ENCODE assay signal across 31 mouse cellular contexts in the genomic region with DNA sequence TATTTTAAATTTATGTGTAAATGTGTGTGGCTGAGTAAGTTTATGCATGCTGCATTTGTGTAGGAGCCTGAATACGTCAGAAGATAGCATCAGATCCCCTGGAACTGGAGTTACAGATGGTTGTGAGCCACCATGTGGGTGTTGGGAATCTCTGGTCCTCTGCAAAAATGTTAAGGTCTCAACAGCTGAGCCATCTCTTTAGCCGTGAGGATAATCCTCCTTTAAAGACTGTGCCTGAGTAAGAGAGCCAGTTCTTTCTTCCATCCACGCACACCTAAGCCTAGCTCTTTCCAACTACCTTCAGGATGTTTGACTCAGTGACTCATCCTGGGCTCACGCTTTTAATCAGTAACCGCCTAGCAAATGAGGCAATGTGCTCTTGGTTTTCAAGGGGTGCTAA. TPM values are rescaled to one million over a fixed set of nuclear protein-coding genes. Genes with fewer than 3 reads are reported as not detected.
DNase-seq lines count a peak whose midpoint lies in the region; ATAC-seq lines count a peak whose summit lies in the region.
"Had no signal": no experiment of that assay in that cellular context is flagged by ENCODE, and none has a peak within 500 bp of the region (broad histone marks: within the 10 kb centered on the region; RNA-seq: fewer than 3 reads in every experiment).

No protein-coding gene starts in this region.

- H3K4me1 ChIP-seq in forebrain, embryonic 14.5 days (ENCODE audit: control insufficient read depth, insufficient read depth, low read length), result no peaks in the 10 kb centered on the region
- H3K4me1 ChIP-seq: embryonic facial prominence, embryonic 13.5 days; forebrain, embryonic 12.5 days; liver, embryonic 13.5 days; midbrain, embryonic 10.5 days had no signal

- 89% methylated on average over 5 of the region's 5 CpGs for WGBS in forebrain, embryonic 14.5 days

- H3K27me3 ChIP-seq in forebrain, embryonic 14.5 days (replicated peaks; ENCODE audit: control insufficient read depth, insufficient read depth, low read length), result no peaks in the 10 kb centered on the region
- H3K27me3 ChIP-seq: embryonic facial prominence, embryonic 13.5 days; forebrain, embryonic 12.5 days; heart, embryonic 13.5 days; liver, embryonic 13.5 days had no signal

- no peak for ATAC-seq in forebrain, embryonic 14.5 days
- ATAC-seq in megakaryocyte-erythroid progenitor cell, adult 5-6 weeks (replicated peaks; ENCODE audit: low FRiP score, low TSS enrichment, poor library complexity, severe bottlenecking), result no peak
- ATAC-seq: activated CD4-positive, CD25-positive, alpha-beta regulatory T cell, adult 4 months; hindbrain, postnatal 0 days; intestine, embryonic 16.5 days had no signal

- DNase-seq in layer of hippocampus, adult 8-10 months (ENCODE audit: low spot score in 2 of 2), result peak; percentile 10 to 23
- DNase-seq in layer of hippocampus, postnatal 10 days (ENCODE audit: low spot score in 2 of 2), result no peak
- DNase-seq in lung, postnatal 36 days, result peak; percentile 20
- DNase-seq in lung, postnatal 10 days, result no peak
- DNase-seq in brain, adult 2 months (ENCODE audit: low read depth, low spot score), result peak; percentile 64
- DNase-seq in left cerebral cortex, postnatal 36 days (ENCODE audit: low spot score in 2 of 2), result peak; percentile 25 to 54
- DNase-seq in forebrain, embryonic 14.5 days (ENCODE audit: low spot score), result no peak
- DNase-seq: adrenal gland, adult 8-10 months; cerebellum, adult 8-10 months; cerebellum, postnatal 36 days; embryo, embryonic 11 days; gastrocnemius, postnatal 25 days; heart, adult 2 months; heart, postnatal 14 days; kidney, adult 9 months; kidney, postnatal 25 days; liver, embryonic 13.5 days; lung, adult 2 months; thymus, adult 2 months; thymus, postnatal 4 days had no signal

- H3K4me2 ChIP-seq in forebrain, embryonic 14.5 days (ENCODE audit: low read length), result no peak overlapping the region
- H3K4me2 ChIP-seq: embryonic facial prominence, embryonic 13.5 days; forebrain, embryonic 12.5 days; heart, embryonic 13.5 days; liver, embryonic 13.5 days had no signal

- H3K27ac ChIP-seq in forebrain, embryonic 14.5 days (ENCODE audit: low read depth, low read length), result no peak overlapping the region
- H3K27ac ChIP-seq: embryonic facial prominence, embryonic 13.5 days; forebrain, embryonic 12.5 days; heart, adult 2 months; heart, embryonic 13.5 days; hindbrain, postnatal 0 days; liver, embryonic 13.5 days; macrophage; midbrain, embryonic 10.5 days had no signal

- no peak overlapping the region for H3K9ac ChIP-seq in forebrain, embryonic 14.5 days (ENCODE audit: low read length)
- H3K9ac ChIP-seq: embryonic facial prominence, embryonic 13.5 days; forebrain, embryonic 12.5 days; heart, embryonic 13.5 days; liver, embryonic 13.5 days had no signal

- H3K36me3 ChIP-seq in forebrain, embryonic 14.5 days (ENCODE audit: control insufficient read depth, insufficient read depth, low read length), result no peaks in the 10 kb centered on the region
- H3K36me3 ChIP-seq: forebrain, embryonic 12.5 days; G1E had no signal

- H3K4me3 ChIP-seq in forebrain, embryonic 14.5 days (ENCODE audit: low read depth, low read length), result no peak overlapping the region
- H3K4me3 ChIP-seq: embryonic facial prominence, embryonic 13.5 days; erythroblast, embryonic 14.5 days; forebrain, embryonic 12.5 days; heart, adult 2 months; heart, embryonic 13.5 days; liver, embryonic 13.5 days; midbrain, embryonic 10.5 days had no signal

- intact Hi-C loops in left cerebral cortex, postnatal 36 days (cut with DNase I), result no loop called here

- H3K9me3 ChIP-seq in forebrain, embryonic 14.5 days (replicated peaks; ENCODE audit: control insufficient read depth, low read length), result no peaks in the 10 kb centered on the region
- H3K9me3 ChIP-seq: embryonic facial prominence, embryonic 13.5 days; forebrain, embryonic 12.5 days; G1E; liver, embryonic 13.5 days; midbrain, embryonic 10.5 days had no signal

RNA-seq across cellular contexts. Expression of a gene that starts 35.6 kb away (rescaled TPM):
- 1 to 10 TPM; 1.5 to 5.8 (median 4.7) TPM for total RNA-seq in layer of hippocampus, adult 8-10 months (2022)
- total RNA-seq in layer of hippocampus, postnatal 10 days (2021), result 1 to 10 TPM; 4.9 to 5.3 TPM
- 1 to 10 TPM; 2.5 to 2.6 TPM for total RNA-seq in left cerebral cortex, postnatal 36 days (2021)
- polyA plus RNA-seq in forebrain, embryonic 14.5 days (2014; fragmentation: Nextera tagmentation; extraction: Ambion mirVana), result 3.8 and 4.7 TPM in 2 replicates
- 25.6 and 37.4 TPM in 2 replicates for total RNA-seq in megakaryocyte-erythroid progenitor cell, adult 5-6 weeks (2014; fragmentation: Nextera tagmentation)
- total RNA-seq in megakaryocyte-erythroid progenitor cell, adult 5-6 weeks (2017), result 57.4 and 69.1 TPM in 2 replicates

Comparison
In these comparisons a context has a peak if more than half of its experiments do, and no peak if none do; other contexts are left out.
1. DNase-seq: peak in layer of hippocampus, adult 8-10 months (2 of 2), lung, postnatal 36 days (single experiment), brain, adult 2 months (single experiment) and left cerebral cortex, postnatal 36 days (2 of 2); none in layer of hippocampus, postnatal 10 days (0 of 2), lung, postnatal 10 days (single experiment) and forebrain, embryonic 14.5 days (single experiment).